Mouse (Mus musculus): ENCODE measurements around the gene Lhx2. TPM values are rescaled to one million over a fixed set of nuclear protein-coding genes. Genes with fewer than 3 reads are reported as not detected.

The Lhx2 gene
- polyA plus RNA-seq, 1 experiment = 0.89 TPM

GRCm38 (mm10) chr2:38352321-38353007, 13.4 kb downstream of the Lhx2 start:
- Histone ChIP-seq H3K36me3 (ENCODE audit: control insufficient read depth, insufficient read depth) (no peaks in the 10 kb centered on the region), H3ac (ENCODE audit: control insufficient read depth, insufficient read length) (no peak overlapping the region), H3K27me3 (ENCODE audit: control insufficient read depth, insufficient read depth, insufficient read length) (peaks cover 33% of the 10 kb centered on the region), H3K4me2 (ENCODE audit: low read depth) (no peak overlapping the region), H3K79me2 (ENCODE audit: control insufficient read depth, insufficient read depth) (no peaks in the 10 kb centered on the region), H3K4me3 (no peak overlapping the region)
- no peak for TF ChIP-seq USF1 (IDR thresholded peaks at IDR 0.05; ENCODE audit: low read depth)
- TF ChIP-seq TCF3 (IDR thresholded peaks at IDR 0.05; ENCODE audit: insufficient read length, low read depth) = no peak
- no peak for TF ChIP-seq MYOG (IDR thresholded peaks at IDR 0.05; ENCODE audit: control insufficient read depth in 1 of 3, insufficient read depth in 1 of 3, insufficient read length in 2 of 3, low read depth in 2 of 3)
- TF ChIP-seq POLR2A (IDR thresholded peaks at IDR 0.05; ENCODE audit: insufficient read length, low read depth) = no peak
- TF ChIP-seq REST (IDR thresholded peaks at IDR 0.05; ENCODE audit: insufficient read depth, insufficient read length) = no peak
- no peak for TF ChIP-seq POLR2AphosphoS2 (IDR thresholded peaks at IDR 0.05; ENCODE audit: insufficient read length, low read depth)
- no peak for TF ChIP-seq TCF12 (IDR thresholded peaks at IDR 0.05; ENCODE audit: insufficient read depth, poor library complexity, severe bottlenecking)
- TF ChIP-seq MAX (IDR thresholded peaks at IDR 0.05; ENCODE audit: low read depth) = no peak
- TF ChIP-seq SRF (IDR thresholded peaks at IDR 0.05; ENCODE audit: control insufficient read depth, insufficient read length, low read depth) = no peak
- TF ChIP-seq MYOD1 (IDR thresholded peaks at IDR 0.05; ENCODE audit: control insufficient read depth in 1 of 3, insufficient read length in 2 of 3, low read depth in 2 of 3) = no peak
- TF ChIP-seq E2F4 (IDR thresholded peaks at IDR 0.05; ENCODE audit: insufficient read depth) = no peak
- TF ChIP-seq CEBPB (IDR thresholded peaks at IDR 0.05; ENCODE audit: insufficient read depth, poor library complexity, severe bottlenecking) = no peak

DNA sequence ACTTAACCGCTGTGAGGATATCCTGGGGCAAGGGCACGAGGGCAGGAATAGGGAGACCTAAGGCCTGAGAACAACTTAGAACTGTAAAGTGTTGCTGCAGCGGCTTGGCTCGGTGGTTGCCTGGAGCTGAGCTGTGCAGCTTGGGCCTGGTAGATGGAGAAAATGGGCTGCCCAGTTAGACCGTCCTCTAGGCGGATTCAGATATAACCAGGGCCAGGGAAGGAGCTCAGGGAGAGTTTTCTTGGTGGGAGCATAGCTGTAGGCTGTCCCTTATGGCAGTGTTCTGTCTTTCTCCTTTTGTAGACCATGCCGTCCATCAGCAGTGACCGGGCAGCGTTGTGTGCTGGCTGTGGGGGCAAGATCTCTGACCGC, 13.9 kb downstream of the Lhx2 start:
- TF ChIP-seq MYOD1 (IDR thresholded peaks at IDR 0.05; ENCODE audit: control insufficient read depth in 1 of 3, insufficient read length in 2 of 3, low read depth in 2 of 3) = no peak
- TF ChIP-seq TCF12 (IDR thresholded peaks at IDR 0.05; ENCODE audit: insufficient read depth, poor library complexity, severe bottlenecking) = no peak
- TF ChIP-seq E2F4 (IDR thresholded peaks at IDR 0.05; ENCODE audit: insufficient read depth) = no peak
- TF ChIP-seq REST (IDR thresholded peaks at IDR 0.05; ENCODE audit: insufficient read depth, insufficient read length) = no peak
- no peak for TF ChIP-seq USF1 (IDR thresholded peaks at IDR 0.05; ENCODE audit: low read depth)
- TF ChIP-seq POLR2AphosphoS2 (IDR thresholded peaks at IDR 0.05; ENCODE audit: insufficient read length, low read depth) = no peak
- no peak for TF ChIP-seq SRF (IDR thresholded peaks at IDR 0.05; ENCODE audit: control insufficient read depth, insufficient read length, low read depth)
- no peak for TF ChIP-seq MYOG (IDR thresholded peaks at IDR 0.05; ENCODE audit: control insufficient read depth in 1 of 3, insufficient read depth in 1 of 3, insufficient read length in 2 of 3, low read depth in 2 of 3)
- no peak for TF ChIP-seq MAX (IDR thresholded peaks at IDR 0.05; ENCODE audit: low read depth)
- TF ChIP-seq POLR2A (IDR thresholded peaks at IDR 0.05; ENCODE audit: insufficient read length, low read depth) = no peak
- TF ChIP-seq CEBPB (IDR thresholded peaks at IDR 0.05; ENCODE audit: insufficient read depth, poor library complexity, severe bottlenecking) = no peak
- TF ChIP-seq TCF3 (IDR thresholded peaks at IDR 0.05; ENCODE audit: insufficient read length, low read depth) = no peak
- no peak overlapping the region for H3ac ChIP-seq (ENCODE audit: control insufficient read depth, insufficient read length)
- no peak overlapping the region for H3K4me3 ChIP-seq
- no peak overlapping the region for H3K4me2 ChIP-seq (ENCODE audit: low read depth)
- H3K36me3 ChIP-seq (ENCODE audit: control insufficient read depth, insufficient read depth) = no peaks in the 10 kb centered on the region
- peaks cover 27% of the 10 kb centered on the region for H3K27me3 ChIP-seq (ENCODE audit: control insufficient read depth, insufficient read depth, insufficient read length)
- H3K79me2 ChIP-seq (ENCODE audit: control insufficient read depth, insufficient read depth) = no peaks in the 10 kb centered on the region

DNA sequence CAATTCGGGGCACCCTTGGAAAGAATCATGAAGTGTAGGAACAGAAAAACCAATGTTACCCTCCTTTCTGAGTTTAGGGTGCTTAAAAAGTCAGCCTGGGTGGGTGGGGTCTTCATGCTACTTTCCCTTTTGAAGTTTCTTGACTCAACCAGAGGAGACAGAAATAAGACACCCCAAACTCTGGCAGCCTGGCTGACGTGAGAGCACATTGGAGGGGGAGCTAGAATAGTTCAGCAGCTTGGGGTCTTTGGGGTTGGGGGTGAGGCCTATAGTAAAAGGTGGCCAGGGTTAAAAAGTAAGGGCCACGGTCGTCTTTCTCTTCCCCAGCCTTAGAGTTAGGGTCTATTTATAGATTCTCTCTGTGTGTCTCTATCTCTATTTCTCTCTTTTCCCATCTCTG, 14.6 kb downstream of the Lhx2 start:
- Histone ChIP-seq H3K4me3 (no peak overlapping the region), H3K79me2 (ENCODE audit: control insufficient read depth, insufficient read depth) (no peaks in the 10 kb centered on the region), H3ac (ENCODE audit: control insufficient read depth, insufficient read length) (no peak overlapping the region), H3K27me3 (ENCODE audit: control insufficient read depth, insufficient read depth, insufficient read length) (peaks cover 21% of the 10 kb centered on the region), H3K36me3 (ENCODE audit: control insufficient read depth, insufficient read depth) (no peaks in the 10 kb centered on the region), H3K4me2 (ENCODE audit: low read depth) (no peak overlapping the region)
- no peak for TF ChIP-seq REST (IDR thresholded peaks at IDR 0.05; ENCODE audit: insufficient read depth, insufficient read length)
- TF ChIP-seq USF1 (IDR thresholded peaks at IDR 0.05; ENCODE audit: low read depth) = no peak
- no peak for TF ChIP-seq MAX (IDR thresholded peaks at IDR 0.05; ENCODE audit: low read depth)
- TF ChIP-seq SRF (IDR thresholded peaks at IDR 0.05; ENCODE audit: control insufficient read depth, insufficient read length, low read depth) = no peak
- no peak for TF ChIP-seq CEBPB (IDR thresholded peaks at IDR 0.05; ENCODE audit: insufficient read depth, poor library complexity, severe bottlenecking)
- TF ChIP-seq TCF3 (IDR thresholded peaks at IDR 0.05; ENCODE audit: insufficient read length, low read depth) = no peak
- TF ChIP-seq POLR2A (IDR thresholded peaks at IDR 0.05; ENCODE audit: insufficient read length, low read depth) = no peak
- TF ChIP-seq TCF12 (IDR thresholded peaks at IDR 0.05; ENCODE audit: insufficient read depth, poor library complexity, severe bottlenecking) = no peak
- TF ChIP-seq MYOD1 (IDR thresholded peaks at IDR 0.05; ENCODE audit: control insufficient read depth in 1 of 3, insufficient read length in 2 of 3, low read depth in 2 of 3) = no peak
- TF ChIP-seq E2F4 (IDR thresholded peaks at IDR 0.05; ENCODE audit: insufficient read depth) = no peak
- no peak for TF ChIP-seq POLR2AphosphoS2 (IDR thresholded peaks at IDR 0.05; ENCODE audit: insufficient read length, low read depth)
- no peak for TF ChIP-seq MYOG (IDR thresholded peaks at IDR 0.05; ENCODE audit: control insufficient read depth in 1 of 3, insufficient read depth in 1 of 3, insufficient read length in 2 of 3, low read depth in 2 of 3)

- H3K79me2 ChIP-seq (ENCODE audit: control insufficient read depth, insufficient read depth) = no peaks in the 10 kb centered on the region
- no peak overlapping the region for H3ac ChIP-seq (ENCODE audit: control insufficient read depth, insufficient read length)
- TF ChIP-seq POLR2AphosphoS2 (IDR thresholded peaks at IDR 0.05; ENCODE audit: insufficient read length, low read depth) = no peak
- TF ChIP-seq MYOG (IDR thresholded peaks at IDR 0.05; ENCODE audit: control insufficient read depth in 1 of 3, insufficient read depth in 1 of 3, insufficient read length in 2 of 3, low read depth in 2 of 3) = no peak
- no peak for TF ChIP-seq E2F4 (IDR thresholded peaks at IDR 0.05; ENCODE audit: insufficient read depth)
- no peak for TF ChIP-seq CEBPB (IDR thresholded peaks at IDR 0.05; ENCODE audit: insufficient read depth, poor library complexity, severe bottlenecking)
- TF ChIP-seq POLR2A (IDR thresholded peaks at IDR 0.05; ENCODE audit: insufficient read length, low read depth) = no peak
- no peak for TF ChIP-seq MYOD1 (IDR thresholded peaks at IDR 0.05; ENCODE audit: control insufficient read depth in 1 of 3, insufficient read length in 2 of 3, low read depth in 2 of 3)
- TF ChIP-seq SRF (IDR thresholded peaks at IDR 0.05; ENCODE audit: control insufficient read depth, insufficient read length, low read depth) = no peak
- no peak for TF ChIP-seq TCF12 (IDR thresholded peaks at IDR 0.05; ENCODE audit: insufficient read depth, poor library complexity, severe bottlenecking)
- H3K27me3 ChIP-seq (ENCODE audit: control insufficient read depth, insufficient read depth, insufficient read length) = peaks cover 16% of the 10 kb centered on the region
- H3K4me2 ChIP-seq (ENCODE audit: low read depth) = no peak overlapping the region
- no peak overlapping the region for H3K4me3 ChIP-seq
- H3K36me3 ChIP-seq (ENCODE audit: control insufficient read depth, insufficient read depth) = no peaks in the 10 kb centered on the region
These were observed 15.2 kb downstream of the Lhx2 start for GRCm38 (mm10) chr2:38354179-38354716.
